Mouse (Mus musculus): ENCODE results near the gene Olfr98.
"Not testable (repeated sequence)": the region's sequence is repeated elsewhere in the genome, so short reads cannot be mapped to it uniquely, and the experiment has no call there.

The Olfr98 gene

GRCm38 (mm10) chr17:37263626-37264025 lies at the start of gene Olfr98:
Gene Olfr98 (minus strand): TSS chr17:37263749.
- no peak for DNase-seq

DNA sequence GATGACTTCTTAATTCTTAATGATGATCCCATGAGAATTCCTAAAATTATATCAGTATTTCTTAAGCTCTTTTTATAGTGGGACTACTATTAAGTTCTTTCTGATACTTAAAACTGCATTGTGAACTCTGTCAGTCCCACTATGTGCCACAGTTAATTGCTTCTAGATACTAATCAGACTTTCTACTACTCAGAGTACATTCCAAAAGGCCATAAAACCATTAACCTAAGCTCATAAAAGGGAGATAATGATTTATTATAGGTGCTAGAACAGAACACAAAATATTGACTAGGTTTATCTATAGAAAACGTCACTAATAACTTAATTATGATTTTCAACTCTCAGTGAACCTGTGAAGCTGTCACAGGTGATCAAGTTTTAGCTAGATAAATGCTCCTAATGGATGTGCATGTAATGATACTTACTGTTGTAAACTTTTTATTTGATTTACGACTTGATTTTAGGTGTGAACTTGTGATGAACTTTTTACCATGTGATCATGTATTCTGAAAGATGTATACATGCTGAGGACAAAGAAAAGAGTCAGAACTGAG lies 46.7 kb upstream of the Olfr98 start:
- no peak for DNase-seq

- no peak for DNase-seq
These were observed 44.9 kb upstream of the Olfr98 start for GRCm38 (mm10) chr17:37308483-37308882.

DNA sequence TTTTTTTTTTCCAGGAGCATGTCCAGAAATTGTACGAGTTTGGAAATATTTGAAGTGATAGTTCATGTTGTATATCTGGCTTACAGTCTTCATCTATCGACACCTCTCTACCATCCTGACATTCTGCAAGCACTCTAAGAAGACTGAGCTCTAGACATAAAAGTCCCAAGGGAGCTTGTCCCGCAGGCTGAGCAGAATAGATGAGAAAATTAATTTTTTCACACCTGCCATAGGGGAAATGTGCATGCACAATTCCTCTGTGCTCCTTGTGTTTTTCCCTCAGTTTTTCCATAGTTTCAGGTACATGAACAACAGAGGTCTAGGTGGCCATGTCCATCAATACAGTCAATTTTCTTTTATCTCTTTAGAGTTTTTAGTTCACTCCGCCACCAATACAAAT lies 40.7 kb upstream of the Olfr98 start, which contains the start of gene Olfr101:
Gene Olfr101 (minus strand): TSS at position 101 of the 400 bp plus-strand sequence.
- no peak for DNase-seq

DNA sequence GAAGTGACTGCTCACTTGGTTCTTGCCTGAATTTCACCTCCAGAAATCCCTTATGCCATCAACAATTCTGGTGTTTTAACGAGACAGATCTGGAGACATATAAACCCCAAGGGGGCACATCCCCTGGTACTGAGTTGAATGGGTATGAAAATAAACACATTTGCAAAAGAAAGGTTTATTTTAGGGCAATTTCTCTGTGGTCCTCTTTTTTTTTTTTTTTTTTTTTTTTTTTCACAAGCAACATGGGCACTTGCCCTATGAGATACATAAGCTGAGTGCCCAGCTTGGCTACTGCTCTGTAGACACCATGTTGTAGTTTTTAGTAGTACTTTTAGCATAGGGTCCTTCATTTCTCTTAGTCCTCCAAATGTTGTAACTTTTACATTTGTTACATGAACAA lies 19.8 kb upstream of the Olfr98 start, which contains the start of gene Olfr99:
Gene Olfr99 (minus strand): TSS at position 101 of the 400 bp plus-strand sequence.
- no peak for DNase-seq

- no peak for DNase-seq
These were observed 16.8 kb upstream of the Olfr98 start for GRCm38 (mm10) chr17:37280331-37280730.

DNA sequence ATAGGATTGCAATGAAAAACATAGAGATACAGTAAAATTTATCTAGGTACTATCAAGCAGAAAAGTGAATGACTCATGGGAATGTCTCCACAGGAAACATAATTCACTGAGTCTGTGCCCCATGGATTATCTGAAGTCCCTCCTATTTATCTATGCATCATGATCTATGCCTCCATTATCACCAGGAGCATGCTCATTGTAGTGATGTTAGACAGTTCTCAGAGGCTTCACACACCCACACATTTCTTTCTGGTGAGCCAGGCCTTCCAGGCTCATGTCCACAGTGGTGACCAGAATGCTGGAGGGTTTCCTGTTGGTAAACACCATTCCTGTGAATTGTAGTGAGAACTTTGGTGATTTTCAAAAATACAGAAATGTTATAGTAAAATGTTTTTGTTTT lies 13.0 kb upstream of the Olfr98 start:
- no peak for DNase-seq

- no peak for DNase-seq
These were observed 12.2 kb upstream of the Olfr98 start for GRCm38 (mm10) chr17:37275626-37276248.

DNA sequence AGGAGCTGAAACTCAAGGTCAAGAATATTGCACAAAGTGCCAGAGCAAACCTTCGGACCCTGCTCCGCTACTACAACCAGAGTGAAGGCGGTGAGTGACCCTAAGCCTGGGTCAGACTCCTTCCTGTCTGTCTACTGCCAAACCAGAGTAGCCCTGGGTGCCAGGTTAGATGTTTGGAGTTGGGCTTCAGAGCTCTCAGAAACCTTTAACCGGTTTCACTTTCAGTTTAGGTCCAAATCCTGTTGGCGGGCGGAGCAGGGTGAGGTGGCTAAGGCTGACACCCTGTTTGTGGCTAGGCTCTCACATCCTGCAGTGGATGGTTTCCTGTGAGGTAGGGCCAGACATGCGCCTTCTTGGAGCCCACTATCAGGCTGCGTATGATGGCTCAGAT lies 7.1 kb upstream of the Olfr98 start:
- DNase-seq = peak; percentile 49 to 54

DNA sequence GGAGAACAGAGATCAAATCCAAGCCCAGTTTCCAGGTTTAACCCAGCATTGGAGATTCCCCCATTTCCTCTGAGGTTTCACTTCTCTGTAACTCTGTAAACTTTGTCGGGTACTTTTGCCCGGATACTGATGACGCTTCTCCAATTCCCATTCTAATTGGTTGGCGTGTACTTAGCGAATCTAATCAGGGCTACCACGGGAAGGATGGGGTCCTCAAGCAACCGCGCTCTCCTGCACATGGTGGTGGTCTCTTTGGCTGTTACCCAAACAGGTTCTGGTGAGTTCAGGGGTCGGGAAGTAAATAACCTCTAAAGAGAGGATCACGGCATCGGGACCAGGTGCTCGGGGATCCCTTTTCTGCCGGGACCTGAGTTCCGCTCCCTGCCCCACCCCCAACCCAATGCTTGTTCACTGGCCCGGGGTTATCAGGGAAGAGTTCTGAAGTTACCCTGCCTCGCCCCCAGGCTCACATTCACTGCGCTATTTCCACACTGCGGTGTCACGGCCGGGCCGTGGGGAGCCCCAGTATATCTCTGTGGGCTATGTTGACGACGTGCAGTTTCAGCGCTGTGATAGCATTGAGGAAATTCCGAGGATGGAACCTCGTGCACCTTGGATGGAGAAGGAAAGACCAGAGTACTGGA lies 6.6 kb upstream of the Olfr98 start, which contains the start of gene H2-M3:
Gene H2-M3 (plus strand): TSS at position 163 of the 644 bp plus-strand sequence.
- peak; percentile 51 to 92 for DNase-seq

DNA sequence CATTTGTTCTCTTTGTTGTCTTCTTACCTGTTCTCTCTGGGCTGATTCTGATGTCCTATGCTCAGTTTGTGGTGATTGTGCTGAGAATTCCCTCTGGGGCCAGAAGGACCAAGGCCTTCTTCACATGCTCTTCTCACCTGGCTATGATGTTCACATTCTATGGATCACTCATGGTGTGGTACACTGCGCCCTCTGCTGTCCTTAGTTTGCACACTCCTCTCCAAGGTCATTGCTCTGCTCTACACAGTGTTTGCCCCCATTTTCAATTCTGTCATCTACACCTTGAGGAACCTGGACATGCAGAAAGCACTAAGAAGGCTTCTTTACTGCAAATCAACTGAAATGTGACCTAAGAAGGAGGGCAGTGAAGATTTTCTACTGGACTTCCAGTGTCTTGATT lies 13.0 kb downstream of the Olfr98 start:
- peak in 1 of 2 experiments; percentile 6 for DNase-seq

DNA sequence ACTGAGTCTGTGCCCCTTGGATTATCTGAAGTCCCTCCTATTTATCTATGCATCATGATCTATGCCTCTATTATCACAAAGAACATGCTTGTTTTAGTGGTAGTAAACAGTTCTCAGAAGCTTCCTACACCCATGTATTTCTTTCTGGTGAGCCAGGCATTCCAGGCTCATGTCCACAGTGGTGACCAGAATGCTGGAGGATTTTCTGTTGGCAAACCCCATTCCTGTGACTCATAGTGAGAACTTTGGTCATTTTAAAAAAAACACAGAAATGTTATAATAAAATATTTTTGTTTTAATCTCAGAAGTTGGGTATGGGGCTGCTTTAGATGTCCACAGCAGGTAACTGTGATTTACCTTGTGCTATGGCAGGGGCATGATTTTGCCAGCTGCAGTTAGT lies 14.1 kb downstream of the Olfr98 start:
- DNase-seq = no peak

GRCm38 (mm10) chr17:37246715-37247114 lies 16.8 kb downstream of the Olfr98 start:
- peak in 1 of 2 experiments; percentile 37 for DNase-seq

- DNase-seq = no peak
These were observed 21.4 kb downstream of the Olfr98 start for GRCm38 (mm10) chr17:37242198-37242597.

DNA sequence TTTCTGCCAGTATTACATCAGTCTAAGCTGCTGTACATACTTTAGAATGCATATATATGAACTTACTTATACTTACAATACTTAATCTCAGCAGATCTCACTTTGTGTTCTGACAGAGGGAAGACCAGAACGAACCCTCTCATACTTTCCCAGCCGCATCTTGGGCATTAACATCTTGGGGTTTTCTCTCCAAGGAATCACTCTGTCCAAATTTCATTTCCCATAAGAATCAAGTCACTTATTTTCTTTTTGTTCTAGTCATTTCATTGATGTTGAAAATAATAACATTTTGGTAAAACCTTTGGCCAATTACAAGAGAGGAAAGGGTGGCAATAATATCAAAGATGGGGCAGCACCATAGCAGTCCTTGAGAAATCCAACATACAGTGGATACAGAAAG lies 26.3 kb downstream of the Olfr98 start, which contains the start of gene Olfr97:
Gene Olfr97 (minus strand): TSS at position 101 of the 400 bp plus-strand sequence.
- DNase-seq = not testable (repeated sequence)

- DNase-seq = no peak
These were observed 41.7 kb downstream of the Olfr98 start for GRCm38 (mm10) chr17:37221879-37222278.

GRCm38 (mm10) chr17:37219846-37220245 lies 43.7 kb downstream of the Olfr98 start, which contains the start of gene Olfr96:
Gene Olfr96 (plus strand): TSS chr17:37220146.
- no peak for DNase-seq

GRCm38 (mm10) chr17:37218486-37218885 lies 45.1 kb downstream of the Olfr98 start:
- DNase-seq = no peak

DNA sequence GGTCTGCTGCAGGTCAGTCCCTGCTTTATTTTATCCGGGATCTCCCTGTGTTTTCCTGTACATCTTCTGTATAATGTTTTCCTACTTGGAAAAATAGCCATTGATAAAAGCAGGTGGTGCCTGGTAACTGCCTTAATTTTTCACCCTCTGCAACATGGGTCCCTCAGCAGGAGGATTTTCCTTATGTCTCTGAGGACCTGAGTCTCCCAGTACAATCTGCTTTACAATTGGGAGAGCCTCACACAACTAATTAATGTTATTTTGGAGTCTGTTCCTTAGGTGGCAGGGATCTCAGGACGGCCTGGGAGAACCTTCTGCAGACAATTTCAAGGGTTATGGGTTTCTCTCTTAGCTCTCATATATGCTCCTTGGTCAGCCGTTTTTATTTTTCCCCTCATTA lies 50.5 kb downstream of the Olfr98 start, which contains the start of gene Olfr95:
Gene Olfr95 (minus strand): TSS at position 101 of the 400 bp plus-strand sequence.
- DNase-seq = no peak
